Mouse (Mus musculus) embryo, embryonic 10.5 days (tissue): ENCODE results near the gene C5ar2.
"Not testable (repeated sequence)": the region's sequence is repeated elsewhere in the genome, so short reads cannot be mapped to it uniquely, and the experiment has no call there.

ENCODE experiments used
- DNase-seq: peaks from one replicate; pipeline ENCODE4 v3.0.0-alpha.2; 2015; ENCODE audit warnings: low spot score

C5ar2 gene

DNA sequence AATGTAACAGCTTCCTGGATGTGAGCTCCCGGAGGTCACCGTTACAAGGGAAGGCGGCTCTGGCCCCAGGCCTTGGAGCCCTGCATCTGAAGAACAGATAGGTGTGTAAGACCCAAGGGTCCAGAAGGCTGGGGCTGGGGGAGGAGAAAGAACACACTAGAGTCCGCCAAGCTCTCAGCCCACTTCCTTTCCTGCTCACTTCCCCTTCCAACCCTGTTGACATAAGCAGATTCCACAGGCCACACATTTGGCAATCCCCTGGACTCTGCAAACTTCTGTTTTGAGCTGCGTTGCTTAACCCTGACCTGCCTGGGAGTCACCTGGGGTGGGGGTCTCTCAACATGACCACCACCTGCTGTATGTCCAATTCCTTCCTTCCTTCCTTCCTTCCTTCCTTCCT, at the start of gene C5ar2:
C5ar2 (minus strand) TSS at position 88 of the 400 bp plus-strand sequence.
- no peak for DNase-seq

DNA sequence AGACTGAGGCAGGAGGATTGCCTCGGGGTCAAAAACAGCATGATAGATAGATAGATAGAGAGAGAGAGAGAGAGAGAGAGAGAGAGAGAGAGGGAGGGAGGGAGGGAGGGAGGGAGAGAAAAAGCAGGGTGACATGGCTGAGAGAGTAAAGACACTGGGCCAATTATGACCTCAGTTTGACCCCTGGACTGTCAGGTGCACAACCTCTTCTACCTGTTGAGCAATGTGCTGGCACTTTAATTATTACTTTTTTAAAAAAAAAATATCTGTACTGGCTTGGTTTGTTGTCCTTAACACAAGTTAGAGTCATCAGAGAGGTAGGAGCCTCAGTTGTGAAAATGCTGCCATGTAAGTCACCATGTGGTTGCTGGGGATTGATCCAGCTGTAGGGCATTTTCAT, 43.8 kb upstream of the C5ar2 start:
- DNase-seq: no peak

DNA sequence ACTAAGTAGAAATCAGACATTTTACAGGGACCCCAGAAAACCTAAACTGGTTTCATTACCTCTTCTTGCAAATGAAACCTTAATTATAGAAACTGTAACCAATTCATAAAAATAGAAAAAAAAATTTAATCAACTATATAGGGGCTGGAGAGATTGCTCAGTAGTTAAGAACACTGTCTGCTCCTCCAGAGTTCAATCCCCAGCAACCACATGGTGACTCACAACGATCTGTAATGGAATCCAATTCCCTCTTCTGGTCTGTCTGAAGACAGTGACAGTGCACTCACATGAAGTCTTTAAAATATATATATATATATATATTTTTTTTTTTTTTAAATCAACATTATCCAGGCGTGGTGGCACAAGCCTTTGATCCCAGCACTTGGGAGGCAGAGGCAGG, 43.1 kb upstream of the C5ar2 start:
- DNase-seq: no peak

DNA sequence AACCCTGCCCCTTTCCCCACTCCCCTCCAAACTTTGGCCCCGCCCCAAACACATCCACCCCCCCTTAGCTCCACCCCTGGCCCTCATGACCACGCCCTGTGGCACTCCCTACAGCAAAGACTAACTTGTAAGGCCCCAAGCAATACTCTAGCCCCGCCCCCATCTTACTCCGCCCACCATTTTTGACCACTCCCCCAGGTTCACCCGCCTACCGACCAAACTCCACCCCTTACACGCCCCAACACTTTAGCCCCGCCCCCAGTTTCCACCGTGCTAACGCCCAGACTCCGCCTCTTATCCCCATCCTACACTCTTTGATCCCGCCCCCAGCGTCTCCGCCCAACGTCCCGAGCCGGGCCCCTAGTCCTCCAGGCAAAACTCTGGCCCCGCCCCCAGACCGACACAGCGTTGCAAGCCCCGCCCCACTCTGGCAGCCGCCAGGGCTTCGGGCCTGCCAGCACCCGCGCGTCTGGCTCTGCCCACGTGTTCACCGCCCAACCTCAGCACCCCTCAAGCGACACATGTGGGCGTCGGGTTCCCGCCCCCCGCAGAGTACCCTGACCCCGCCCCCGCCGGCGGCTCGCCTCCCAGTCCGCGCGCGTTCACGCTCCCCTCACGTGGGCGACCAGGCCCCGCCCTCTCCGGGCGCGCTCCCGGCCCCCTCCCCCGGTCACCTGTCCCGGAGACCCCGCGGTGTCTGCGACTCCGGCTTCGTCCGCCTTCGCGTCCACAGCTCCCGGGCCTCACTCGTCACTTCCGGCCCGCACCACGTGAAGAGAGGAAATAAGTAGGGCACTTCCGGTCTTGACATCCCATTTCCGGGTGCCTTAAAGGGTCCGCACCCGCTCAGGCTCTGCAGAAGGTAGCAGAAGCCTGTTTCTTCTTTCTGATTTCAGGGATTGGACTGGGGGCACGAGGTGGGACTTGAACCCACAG, 42.3 kb upstream of the C5ar2 start, which contains the start of gene Ccdc9:
Ccdc9 (minus strand) TSS at position 770 of the 936 bp plus-strand sequence.
- peak; percentile 100 for DNase-seq

DNA sequence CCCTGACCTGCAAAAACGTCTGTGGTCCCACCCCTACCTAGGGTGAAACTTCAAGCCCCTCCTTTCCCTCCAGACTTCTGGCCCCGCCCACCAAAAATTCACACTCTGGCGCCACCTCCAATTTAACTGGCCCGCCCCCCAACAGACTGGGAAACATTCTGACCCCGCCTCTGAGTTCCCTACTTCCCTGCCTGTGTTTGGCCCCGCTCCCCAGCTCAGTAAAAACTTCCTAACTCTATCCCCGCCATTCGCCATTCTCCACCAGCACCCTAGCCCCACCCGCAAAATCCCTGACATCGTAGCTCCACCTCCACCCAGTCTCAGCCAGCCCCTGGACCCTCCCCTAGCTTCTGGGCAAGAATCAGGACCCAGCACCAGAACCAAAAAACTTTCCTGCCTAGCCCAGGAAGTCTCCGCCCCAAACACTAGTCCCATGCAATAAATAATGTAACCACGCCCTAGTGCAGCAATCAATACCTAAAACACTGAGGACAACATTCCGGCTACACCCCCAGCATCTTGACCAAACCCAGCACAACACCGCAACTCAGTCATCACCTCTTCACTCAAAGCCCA, 41.6 kb upstream of the C5ar2 start:
- DNase-seq: peak; percentile 69

DNA sequence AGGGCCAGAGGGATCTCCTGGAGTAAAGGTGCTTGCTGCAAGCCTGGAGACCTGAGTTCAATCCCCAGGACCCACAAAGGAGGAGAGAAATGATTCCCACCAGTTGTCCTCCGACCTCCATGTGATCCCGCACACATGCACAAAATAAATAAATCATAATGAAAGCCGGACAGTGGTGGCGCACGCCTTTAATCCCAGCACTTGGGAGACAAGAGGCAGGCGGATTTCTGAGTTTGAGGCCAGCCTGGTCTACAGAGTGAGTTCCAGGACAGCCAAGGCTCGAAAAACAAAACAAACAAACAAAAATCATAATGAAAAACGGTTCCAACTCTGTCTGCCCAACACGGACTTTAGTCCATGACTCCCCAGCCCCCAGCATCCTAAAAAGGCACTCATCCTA, 41.0 kb upstream of the C5ar2 start:
- DNase-seq: no peak

DNA sequence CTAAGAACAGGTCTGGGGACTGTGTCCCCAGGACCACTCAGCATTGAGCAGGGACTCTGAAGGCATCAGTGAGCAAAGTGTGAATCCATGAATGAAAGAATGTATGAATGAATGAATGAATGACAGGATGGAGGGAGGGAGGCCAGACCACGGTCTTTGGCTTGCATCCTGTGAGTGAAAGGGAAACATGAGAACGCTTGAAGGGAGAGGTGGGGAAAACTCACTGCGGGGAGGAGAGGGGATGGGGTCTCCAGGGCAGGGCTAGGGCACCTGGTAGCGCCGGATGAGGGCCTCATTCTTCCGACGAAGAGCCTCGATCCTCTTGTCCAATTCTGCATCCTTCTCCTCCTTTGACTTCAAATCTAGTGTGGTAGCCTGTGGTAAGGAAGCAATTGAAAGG, 40.0 kb upstream of the C5ar2 start:
- no peak for DNase-seq

DNA sequence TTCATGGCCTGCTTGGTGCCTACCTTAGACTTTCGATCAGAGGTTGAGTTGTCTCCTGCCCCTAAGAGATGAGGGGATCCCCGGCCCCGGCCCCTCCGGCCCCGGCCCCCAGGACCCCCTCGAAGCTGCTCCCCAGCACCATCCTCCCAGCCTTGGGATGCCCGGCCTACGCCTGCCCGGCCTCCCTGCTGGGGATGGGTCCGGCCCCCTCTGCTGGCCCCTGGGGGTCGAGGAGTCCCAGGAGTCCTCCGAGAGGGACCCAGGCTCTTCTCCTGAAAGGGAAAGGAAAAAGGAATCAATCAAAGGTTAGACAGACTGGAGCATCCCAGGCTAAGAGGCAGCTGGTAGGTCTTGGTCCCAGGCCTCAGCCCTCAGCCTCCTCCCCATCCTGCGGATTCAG, 38.4 kb upstream of the C5ar2 start:
- no peak for DNase-seq

DNA sequence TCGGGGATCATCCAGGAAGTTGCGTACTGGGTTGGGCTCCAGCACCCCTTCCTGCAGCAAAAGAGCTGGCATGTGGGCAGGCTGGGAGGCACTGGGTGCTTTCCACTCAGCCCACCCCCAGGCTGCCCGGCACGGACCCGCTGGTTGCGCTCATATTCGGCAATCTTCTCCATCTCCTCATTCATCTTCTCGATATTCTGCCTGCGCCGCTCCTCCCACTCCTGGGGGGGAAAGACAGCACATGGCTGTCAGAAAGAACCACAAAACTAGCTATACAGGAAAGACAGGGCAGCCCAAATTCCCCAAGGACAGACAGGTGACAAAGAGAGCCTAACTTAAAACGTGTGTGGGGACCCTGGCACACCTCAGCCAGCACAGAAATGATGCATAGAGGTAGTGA, 36.8 kb upstream of the C5ar2 start:
- DNase-seq: no peak

DNA sequence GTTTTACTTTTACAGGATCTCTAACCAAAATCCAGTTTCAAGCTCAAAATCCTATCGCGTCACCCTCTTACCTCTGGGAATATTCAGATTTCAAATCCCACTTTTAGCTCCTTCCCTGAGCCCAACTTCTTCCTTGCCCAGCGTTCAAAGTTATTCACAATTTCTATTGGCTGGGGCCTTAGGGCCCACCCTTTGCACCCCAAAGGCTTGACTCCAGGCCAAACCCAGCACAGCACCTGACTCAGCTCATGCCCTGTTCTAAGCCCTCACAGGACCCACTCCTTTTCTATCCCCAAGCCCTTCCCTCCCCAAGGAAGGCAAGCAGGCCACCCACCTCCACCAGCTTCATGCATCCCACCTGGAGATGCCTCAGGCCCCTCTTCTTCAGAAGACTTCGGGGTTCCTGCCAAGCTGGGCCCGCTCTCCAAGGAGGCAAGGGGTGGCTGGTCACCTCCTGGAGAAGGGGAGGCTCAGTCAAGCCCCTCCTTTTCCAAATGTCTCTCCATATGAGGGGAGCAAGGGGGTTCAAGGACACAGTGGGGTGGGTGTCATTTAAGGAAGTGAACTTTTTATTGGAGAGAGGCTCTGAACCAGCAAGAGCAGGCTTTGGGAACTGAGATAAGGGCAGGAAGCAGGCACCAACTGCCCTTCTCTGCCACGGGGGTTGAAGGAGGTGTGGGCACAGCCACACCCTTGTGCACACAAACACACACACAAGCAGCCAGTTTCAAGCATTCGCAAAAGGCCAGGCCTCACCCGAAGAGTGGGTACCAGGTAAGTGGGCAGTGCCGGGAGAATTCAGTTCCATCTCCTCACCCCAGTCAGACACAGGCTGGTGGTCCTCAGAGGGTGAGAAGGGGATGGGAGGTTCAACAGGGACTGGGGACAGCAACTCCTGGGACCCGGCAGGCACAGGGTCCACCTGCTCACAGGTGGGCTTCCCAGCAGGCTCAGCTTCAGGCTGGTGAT, 31.3 kb upstream of the C5ar2 start:
- no peak for DNase-seq

DNA sequence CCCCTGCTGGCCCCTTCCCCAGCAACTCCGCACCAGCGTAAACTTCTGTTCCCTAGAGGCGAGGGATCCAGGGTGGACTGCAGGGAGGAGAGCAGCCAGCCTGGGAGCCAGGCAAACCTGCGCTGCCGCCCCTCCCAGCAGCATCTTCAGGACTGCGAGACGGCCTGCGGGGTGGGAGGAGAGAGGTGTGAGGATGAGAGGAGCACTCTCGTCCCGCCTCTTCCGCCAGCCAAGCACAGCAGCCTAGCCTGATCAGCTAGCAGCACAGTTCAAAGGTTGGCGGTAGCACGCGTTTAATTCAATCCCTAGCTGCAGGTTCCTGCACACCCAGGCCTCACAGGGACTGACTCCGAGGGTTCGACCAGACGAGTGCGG, 29.8 kb upstream of the C5ar2 start:
- DNase-seq: peak; percentile 82

DNA sequence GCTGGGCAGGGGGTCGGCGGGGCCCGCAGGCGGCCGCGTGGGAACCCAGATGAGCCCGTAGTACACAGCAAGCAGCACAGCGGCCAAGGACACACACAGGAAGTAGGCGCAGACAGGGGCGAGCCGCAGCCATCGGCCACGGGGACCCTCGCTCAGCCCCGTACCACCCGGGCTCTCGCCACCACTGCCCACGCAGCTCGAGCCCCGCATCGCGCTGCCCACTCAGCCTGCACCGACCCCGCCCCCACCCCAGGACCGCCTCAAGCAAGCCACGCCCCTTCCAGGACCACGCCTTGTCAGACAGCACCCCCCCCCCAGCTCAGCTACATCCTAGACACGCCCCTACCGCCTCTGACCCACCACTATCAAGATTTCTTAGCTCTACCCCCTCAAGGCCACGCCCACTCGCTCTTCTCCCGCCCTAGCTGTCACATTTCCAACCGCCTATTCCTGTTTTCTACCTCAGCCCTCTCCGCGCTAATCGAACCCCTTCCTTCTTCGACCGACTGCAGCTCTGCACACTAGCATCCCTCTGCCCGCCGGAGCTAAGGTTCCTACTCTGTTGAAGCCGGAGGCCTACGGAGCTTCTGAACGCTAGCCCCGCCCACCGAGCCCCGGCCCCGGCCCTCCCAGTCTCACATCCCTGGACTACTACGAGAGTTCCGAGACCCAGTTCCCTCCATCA, 29.3 kb upstream of the C5ar2 start, which contains the start of gene Inafm1:
Inafm1 (minus strand) TSS at position 537 of the 685 bp plus-strand sequence.
- peak; percentile 98 for DNase-seq

DNA sequence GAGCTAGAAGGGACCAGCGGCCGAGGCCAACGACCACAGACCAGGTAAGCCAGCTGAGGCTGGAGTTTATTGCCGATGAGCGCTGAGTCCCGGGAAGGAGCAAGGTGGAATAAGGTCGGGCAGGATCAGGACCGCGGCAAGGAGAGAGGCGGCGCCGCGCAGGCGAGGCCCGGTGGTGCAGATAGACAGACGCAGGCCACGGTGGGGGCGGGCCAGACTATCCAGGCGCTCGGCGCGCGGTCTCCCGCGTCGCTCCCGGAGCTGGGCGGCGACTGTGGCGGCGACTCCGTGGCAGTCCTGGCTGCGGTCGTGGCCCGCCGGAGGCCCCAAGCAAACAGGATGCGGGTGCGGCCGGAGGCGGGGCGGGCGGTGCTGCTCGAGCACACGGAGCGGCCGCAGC, 28.7 kb upstream of the C5ar2 start:
- DNase-seq: peak; percentile 72

DNA sequence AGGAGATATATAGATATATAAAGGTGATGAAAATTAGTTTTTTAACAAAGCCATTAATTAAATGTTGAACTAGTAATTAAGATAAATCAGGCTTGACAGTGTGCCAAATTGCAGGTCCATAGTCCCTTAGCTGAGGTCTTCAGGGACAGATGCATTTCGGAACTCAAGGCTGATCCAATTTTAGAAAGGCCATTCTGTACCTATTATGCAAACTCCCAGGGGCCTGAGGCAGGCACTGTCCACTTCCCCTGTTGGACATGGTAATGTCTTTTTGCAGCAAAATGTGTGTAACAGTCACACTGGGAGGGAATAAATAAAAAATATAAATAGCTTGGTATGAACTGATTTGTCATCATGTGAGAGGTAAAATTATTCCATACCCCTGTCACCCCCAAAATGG, 27.2 kb upstream of the C5ar2 start:
- no peak for DNase-seq

DNA sequence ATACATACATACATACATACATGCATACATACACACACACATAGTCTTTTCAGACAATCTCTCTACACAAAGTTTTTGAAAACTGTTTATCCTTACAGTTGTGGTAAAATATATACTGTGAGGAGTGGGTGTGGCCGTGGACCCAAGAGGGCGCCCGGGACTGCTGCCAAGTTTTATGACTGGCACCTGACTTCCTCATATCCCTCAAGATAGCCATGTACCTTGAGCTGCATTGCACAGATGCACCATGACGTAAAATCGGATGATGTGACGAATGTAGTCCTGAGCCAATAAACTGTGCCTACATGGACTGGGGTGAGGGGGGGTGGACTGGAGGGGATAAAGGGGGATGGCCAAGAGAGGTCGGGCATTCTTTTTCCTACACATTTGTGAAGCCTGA, 22.6 kb upstream of the C5ar2 start:
- not testable (repeated sequence) for DNase-seq

DNA sequence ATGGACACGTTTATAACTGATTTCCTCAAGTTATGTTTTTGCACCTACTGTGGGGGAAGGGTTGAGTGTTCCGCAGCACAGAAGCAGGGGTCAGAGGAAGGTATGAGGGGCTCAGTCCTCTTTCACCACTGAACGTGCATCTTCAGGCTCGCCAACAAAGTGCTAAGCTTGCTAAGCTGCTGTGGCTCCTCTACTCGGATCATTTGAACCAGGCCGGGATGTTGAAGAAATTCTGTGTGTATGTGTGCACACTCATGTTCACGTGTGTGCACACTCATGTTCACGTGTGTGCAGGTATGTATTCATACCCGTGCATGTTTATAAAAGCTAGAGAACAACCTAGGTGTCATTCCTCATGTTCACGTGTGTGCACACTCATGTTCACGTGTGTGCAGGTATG, 21.9 kb upstream of the C5ar2 start:
- DNase-seq: no peak

DNA sequence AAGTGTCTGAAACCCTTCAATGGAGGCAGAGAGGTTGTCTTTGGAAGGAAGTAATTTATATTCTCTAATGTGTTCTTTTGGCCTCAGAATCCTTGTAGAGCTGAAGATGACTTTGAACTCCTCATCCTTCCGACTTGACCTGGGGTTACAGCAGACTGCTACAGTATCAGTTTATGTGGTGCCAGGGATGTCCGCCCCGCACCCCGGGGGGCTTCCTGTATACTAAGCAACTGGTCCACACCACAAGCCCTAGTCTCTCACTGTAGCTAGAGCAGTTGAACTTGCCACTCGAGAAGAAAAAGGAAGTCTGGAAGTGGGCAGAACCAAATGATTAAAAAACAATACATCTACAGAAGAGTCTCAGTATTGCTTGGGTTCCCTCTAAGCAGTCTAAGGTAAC, 19.9 kb upstream of the C5ar2 start:
- DNase-seq: no peak

DNA sequence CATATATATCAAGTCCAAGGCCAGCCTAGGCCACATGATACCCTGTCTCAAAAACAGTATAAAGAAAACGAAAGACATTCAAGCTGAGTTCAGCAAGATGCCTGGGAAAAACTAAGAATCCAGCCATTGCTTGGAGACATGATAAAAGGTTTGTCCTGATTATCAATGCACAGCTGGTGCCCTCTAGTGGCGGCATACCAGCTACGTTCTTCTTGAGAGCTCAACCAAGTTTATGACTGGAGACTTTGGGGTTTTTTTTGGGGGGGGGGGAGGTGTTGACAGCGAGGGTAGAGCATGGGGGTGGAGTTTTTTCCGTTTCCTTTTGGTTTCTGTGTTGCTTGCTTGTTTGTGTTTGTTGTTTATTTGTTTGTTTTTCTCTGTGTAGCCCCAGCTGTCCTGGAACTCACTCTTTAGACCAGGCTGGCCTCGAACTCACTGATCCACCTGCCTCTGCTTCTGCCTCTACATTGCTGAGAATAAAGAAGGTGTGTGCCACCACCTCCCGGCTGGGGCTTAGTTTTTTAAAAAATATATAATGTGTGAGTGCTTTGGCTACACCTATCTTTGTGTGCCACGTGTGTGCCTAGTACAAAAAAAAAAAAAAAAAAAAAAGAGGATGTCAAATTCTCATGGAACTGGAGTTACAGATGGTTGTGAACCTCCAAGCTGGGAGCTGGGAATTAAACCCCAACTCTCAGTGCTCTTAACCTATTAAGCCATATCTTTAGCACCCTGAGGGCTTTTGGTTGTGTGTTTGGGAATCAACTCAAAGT, 19.2 kb upstream of the C5ar2 start:
- DNase-seq: peak; percentile 90

DNA sequence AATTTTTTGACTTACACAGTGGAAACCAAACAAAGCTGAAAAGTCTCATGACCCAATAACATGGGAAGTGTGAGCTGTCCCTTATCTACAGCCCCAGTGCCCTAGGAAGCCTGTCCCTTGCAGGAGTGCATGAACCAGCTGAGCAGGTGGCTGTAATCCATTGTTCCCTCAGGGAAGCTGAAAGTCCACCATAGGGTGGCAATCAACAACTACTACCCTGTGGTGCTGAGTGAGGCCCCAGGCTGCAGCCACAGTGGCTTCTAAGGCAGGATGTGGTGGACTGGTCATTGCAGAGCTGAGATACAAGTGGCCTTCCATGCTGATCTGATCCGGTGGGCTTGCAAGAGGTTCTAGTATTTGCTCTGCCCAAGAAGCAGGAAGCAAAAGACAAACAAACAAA, 17.1 kb upstream of the C5ar2 start:
- DNase-seq: no peak

DNA sequence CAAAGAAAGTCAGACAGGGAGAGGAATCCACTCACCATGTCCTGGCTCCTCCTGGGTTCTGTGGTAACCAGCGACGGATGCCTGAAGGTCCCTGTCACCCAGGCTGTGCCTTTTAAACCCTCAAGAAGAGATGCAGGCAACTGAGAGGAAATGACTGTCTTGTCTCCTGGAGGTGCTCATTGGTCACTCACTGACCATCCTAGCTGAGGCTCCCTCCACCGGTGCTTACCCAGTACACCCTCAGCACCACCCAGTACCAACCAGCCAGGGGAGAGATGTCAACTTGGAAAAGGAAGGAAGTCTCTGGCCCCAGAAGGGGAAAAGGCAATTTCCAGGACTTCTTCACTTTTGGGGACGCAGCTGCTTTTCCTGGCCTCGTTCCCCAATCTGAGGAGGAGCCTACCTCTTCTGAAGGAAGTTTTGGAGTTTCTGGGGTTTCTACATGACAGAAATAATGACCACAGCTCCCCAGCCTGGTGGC, 15.2 kb upstream of the C5ar2 start, which contains the start of gene C5ar1:
C5ar1 (minus strand) TSS at position 431 of the 481 bp plus-strand sequence.
- DNase-seq: no peak

DNA sequence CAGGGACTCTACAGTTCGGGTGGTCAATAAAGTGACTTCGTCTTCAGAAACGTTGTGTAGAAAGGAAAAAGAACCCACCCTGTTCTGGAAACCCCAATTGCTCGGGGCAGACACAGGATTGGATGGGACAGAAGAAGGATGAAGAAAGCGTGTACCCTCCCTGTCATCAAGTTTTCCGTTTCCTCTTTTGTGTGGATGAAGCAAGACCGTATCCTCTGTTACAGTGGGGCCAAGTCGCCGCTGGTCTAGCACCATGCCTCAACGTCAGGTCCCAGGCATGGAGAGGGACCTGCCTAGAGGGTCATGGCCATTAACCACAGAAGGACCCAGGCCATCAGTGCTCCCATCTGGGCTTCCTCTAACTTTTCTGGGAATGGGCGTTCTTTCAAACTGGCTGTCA, 13.9 kb upstream of the C5ar2 start:
- DNase-seq: no peak
